Mouse (Mus musculus): ENCODE results near the gene Gpr171.
"Not testable (repeated sequence)": the region's sequence is repeated elsewhere in the genome, so short reads cannot be mapped to it uniquely, and the experiment has no call there.

- TF ChIP-seq POLR2A (IDR thresholded peaks at IDR 0.05; ENCODE audit: low read depth, low read length); CTCF (conservative IDR thresholded peaks at IDR 0.05; ENCODE audit: insufficient read depth, insufficient read length, low read depth, low read length): not testable (repeated sequence)
These were observed 32.5 kb downstream of the Gpr171 start for GRCm38 (mm10) chr3:59069071-59069470.
